Mouse (Mus musculus) left cerebral cortex, postnatal 14 days (tissue): ENCODE measurements at regions not wholly inside any gene's neighbourhood (a gene's known extent, or its start where the extent isn't known, plus 50 kb on each side); places are given as distances from the start of the nearest gene placed in this dataset.

Source experiments
- DNase-seq, 2 experiments: peaks; one replicate each; pipeline ENCODE4 v3.0.0; 2021 to 2022; ENCODE audit warnings: low spot score in 2 of 2, mixed read lengths in 1 of 2
- intact Hi-C: fragments of 180-260 bp; cut with DNase I; formaldehyde crosslinking; loops from one replicate; pipeline ENCODE4 v1.15.1; 2025

DNA sequence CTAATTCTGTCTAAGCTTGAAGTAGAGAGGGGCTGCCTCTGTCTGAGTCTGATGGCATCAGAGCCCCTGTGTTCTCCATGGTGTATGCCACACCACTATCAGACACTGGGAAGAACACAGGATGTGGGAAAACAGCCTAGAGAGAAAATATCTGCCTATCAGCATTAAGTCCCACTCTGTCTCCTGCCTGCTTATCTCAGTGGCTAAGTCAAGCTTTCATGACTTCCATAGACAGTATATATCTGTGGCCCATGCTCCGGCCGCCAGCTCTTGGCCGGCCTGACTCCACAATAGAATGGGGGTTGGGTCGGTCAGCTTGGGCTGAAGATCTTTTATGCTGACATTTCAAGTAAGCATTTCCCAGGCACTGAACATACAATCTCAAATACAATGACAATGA, 92.0 kb upstream of the Sox9 start:
- DNase-seq: no peak
- intact Hi-C loops: no loop called here

DNA sequence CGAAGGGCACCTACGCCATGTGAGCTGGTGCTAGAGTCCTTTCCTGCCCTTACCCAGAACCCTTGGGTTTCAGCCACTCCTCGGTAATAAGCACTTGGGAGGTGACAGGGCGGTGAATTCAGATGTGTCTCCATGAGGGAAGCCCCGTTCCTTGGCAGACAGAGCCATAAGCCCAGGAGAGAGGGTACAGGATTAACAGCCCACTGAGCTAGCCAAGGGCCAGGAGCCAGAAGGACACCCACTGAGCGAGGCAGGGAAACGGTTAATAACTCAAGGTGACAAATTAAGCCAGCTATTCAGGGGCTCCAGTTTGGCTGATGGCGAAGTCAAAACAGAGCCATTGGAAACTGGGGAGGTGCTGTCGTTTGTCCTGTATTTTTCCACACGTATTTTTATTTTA, 75.9 kb upstream of the Sox9 start:
- intact Hi-C loops: no loop called here
- no peak for DNase-seq

DNA sequence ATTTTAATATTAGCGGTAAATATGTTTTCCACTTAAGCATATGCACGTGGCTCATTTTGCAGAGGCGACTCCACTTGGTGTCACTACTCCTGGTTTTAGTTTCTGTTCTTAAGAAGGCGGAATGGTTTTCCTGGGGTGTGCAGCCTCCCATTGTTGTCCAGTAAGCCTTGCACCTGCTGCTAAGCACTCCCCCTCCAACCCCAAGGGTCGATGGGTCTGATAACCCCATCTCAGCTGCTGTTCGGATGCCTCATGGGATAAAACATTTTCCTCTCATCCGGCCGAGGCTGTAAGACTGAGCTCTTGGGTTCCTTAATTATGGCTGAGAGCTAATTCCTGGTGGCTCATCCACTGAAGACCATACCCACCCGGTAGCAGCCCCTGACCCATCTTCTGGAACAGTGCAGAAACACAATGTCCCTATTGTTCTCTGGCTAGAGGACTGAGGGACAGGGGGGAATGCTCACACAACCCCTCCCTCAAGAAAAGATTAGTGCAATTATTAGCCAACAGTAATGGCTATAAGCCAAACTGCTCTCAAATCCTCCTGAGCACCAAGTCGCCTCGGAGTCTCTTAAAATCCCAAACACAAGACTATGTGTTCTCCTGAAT, 73.8 kb upstream of the Sox9 start:
- intact Hi-C loops: no loop called here
- no peak for DNase-seq

GRCm38 (mm10) chr11:112711656-112712055, 70.4 kb upstream of the Sox9 start:
- intact Hi-C loops: no loop called here
- DNase-seq: no peak

GRCm38 (mm10) chr11:112718547-112718946, 63.5 kb upstream of the Sox9 start:
- no peak for DNase-seq
- intact Hi-C loops: no loop called here

DNA sequence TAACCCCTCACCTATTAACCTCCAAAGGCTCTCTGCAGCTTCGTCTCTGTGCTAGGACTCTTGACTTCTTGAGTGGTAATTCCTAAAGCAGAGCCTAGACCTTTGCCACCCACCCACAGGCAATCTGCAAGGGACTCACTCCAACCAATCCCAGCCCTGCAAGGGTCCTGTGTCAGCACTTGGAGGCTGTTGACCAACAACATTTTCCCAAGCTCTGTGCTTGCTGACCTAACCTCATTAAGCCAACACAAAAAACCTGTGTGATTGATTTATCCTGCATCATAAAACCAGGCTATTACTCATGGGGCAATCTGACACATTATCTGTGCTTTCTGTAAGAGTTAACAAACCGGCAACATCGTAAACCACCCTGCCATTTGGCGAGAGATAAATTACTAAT, 61.4 kb upstream of the Sox9 start:
- DNase-seq: no peak
- intact Hi-C loops: no loop called here

DNA sequence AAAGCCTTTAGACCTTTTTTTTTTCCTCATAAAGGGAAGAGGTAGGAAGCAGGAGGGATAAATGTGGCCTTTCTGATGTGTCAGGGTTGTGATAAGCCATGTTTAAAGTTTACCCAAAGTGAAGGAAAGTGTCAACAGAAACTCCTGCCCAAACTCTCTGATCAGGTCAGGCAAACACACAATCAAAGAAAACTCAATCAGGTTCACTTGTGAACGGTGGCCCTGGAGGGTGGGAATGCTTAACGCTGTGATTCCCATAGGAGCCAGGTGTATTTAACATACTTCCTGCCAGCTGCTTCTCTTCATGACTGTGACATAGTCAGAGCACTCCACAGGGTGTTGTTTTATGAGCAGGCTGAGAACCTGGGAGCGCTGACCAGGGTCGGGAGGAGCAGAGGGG, 59.1 kb upstream of the Sox9 start:
- intact Hi-C loops: no loop called here
- no peak for DNase-seq

DNA sequence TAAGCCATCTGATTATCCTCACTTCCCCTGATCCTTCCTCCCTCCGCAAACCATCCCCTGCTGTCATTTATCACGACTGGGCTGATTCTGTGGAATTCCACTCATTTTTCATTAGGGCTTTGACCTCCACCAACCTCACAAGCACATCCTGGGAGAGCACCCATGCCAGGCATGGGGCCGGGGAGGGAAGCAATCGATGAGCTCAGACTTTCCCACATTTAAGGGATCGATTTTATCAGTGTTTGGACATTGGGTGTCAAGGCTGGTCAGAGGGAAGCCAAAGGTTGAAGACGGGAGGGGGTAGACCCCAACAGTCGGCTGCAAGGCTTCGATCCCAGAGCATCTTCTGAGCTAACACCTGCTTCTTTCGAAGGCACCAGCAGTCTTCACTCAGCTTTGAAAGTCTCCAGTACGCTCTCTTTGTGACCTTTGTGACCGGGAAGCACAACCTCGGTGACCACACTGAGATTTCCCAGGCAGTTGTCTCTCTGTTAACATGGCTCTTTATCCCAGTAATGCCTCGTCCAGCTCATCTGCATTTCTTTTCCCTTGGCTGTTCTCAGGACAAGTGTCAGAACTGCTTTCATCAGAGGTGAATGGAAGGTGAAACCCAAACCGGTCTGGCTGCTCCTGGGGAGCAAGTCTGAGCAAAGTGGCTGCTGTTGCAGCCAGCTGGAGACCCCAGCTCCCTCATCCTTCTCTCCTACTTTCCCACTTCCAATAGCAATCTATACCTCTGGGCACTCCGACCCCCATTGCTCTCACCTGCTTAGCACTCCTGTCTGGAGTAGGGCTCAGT, 53.7 kb upstream of the Sox9 start:
- intact Hi-C loops: no loop called here
- no peak for DNase-seq
